Mouse (Mus musculus) bone marrow, adult 2 months (tissue): ENCODE measurements around the gene Sept1.
A peak's percentile ranks its signal among the peaks of the same experiment; 100 is the strongest.

ENCODE experiments used
- CTCF ChIP-seq: fragments of 200-500 bp; IDR thresholded peaks from 2 replicates; pipeline ENCODE4 v1.5.1; 2011; ENCODE audit warnings: low read length, control low read depth; ENCODE audit not compliant: control insufficient read depth, insufficient read depth
- POLR2A ChIP-seq: fragments of 200-500 bp; IDR thresholded peaks from 2 replicates; pipeline ENCODE4 v1.6.1; 2011; ENCODE audit warnings: low read depth, mild to moderate bottlenecking, control low read depth, low read length, borderline replicate concordance; ENCODE audit not compliant: control insufficient read depth

- TF ChIP-seq CTCF (peak; percentile 93), POLR2A (no peak)
Observed at GRCm38 (mm10) chr7:127228615-127229303, 4.2 kb downstream of the Sept1 start.
